Mouse (Mus musculus) spleen, adult 18-20 months (tissue): Measurements from ENCODE around the gene 2010300C02Rik.

Experiments
- DNase-seq, 2 experiments: peaks; one replicate each; pipeline ENCODE4 v3.0.0; 2022; ENCODE audit warnings: mixed read lengths in 2 of 2

Gene 2010300C02Rik

GRCm38 (mm10) chr1:37565396-37565795 lies 154.5 kb downstream of the 2010300C02Rik start:
- DNase-seq, result no peak

DNA sequence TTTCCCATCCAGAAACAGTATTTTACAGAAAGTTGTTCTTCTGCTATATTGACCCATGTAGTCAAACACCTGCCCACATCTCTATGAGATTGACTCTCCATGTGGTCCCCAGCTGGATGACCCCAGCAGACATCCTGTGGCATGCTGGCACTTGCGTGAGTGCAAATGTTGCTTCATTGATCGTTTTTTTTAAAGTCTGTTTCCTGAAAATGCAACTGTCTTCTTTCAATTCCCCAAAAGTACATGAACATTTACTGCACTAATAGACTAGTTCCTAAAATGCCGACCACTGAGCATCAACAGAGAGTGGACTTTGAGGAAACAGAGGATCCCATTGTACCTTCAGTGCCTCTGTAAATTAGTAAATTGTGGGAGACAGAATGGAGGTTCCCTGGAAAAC lies 157.9 kb downstream of the 2010300C02Rik start:
- no peak for DNase-seq
